Mouse (Mus musculus) liver, postnatal 0 days (tissue): ENCODE data around the gene Tssk4.

Source experiments
- CTCF ChIP-seq: sonication (generic); IDR thresholded peaks from 2 replicates; pipeline ENCODE4 v1.5.1; 2016; ENCODE audit warnings: antibody characterized with exemption, low read depth
- EP300 ChIP-seq: IDR thresholded peaks from 2 replicates; pipeline ENCODE4 v1.6.1; 2016; ENCODE audit warnings: antibody characterized with exemption, low read depth, mild to moderate bottlenecking

GRCm38 (mm10) chr14:55614565-55615178 lies 35.3 kb upstream of the Tssk4 start:
- TF ChIP-seq CTCF (peak; percentile 7; the same call in 1 of the 2 replicates), EP300 (peak; percentile 94)
